ENCODE assay signal across 8 mouse cellular contexts in genomic region chr15:10715139-10715505, GRCm38 (mm10). TPM values are rescaled to one million over a fixed set of nuclear protein-coding genes. Genes with fewer than 3 reads are reported as not detected.
DNase-seq lines count a peak whose midpoint lies in the region; ATAC-seq lines count a peak whose summit lies in the region.

No protein-coding gene starts in this region.

- peak overlapping the region; percentile 83 for H3K4me2 ChIP-seq in hindbrain, embryonic 11.5 days (replicated peaks; ENCODE audit: low read depth, low read length)
- peak overlapping the region; percentile 63 for H3K4me2 ChIP-seq in limb, embryonic 15.5 days
- peak overlapping the region; percentile 95 for H3K4me2 ChIP-seq in midbrain, embryonic 13.5 days (replicated peaks)

- 0 out of 2 replicates have a peak, but pooled peaks cover 3% of the 10 kb centered on the region for H3K4me1 ChIP-seq in hindbrain, embryonic 11.5 days (replicated peaks; ENCODE audit: control insufficient read depth, insufficient read depth, low read length)
- H3K4me1 ChIP-seq in limb, embryonic 15.5 days, result peaks cover 25% of the 10 kb centered on the region
- H3K4me1 ChIP-seq in midbrain, embryonic 13.5 days (replicated peaks), result peaks cover 30% of the 10 kb centered on the region

- ATAC-seq in hindbrain, embryonic 11.5 days (ENCODE audit: low FRiP score), result peak; percentile 36
- peak; percentile 59 for ATAC-seq in limb, embryonic 15.5 days (ENCODE audit: insufficient number of reproducible peaks, low FRiP score, low TSS enrichment, low read depth)
- ATAC-seq in midbrain, embryonic 13.5 days, result peak; percentile 22; the same call in 1 of the 2 replicates

- under 1% methylated on average over 10 of the region's 10 CpGs for WGBS in hindbrain, embryonic 11.5 days
- WGBS in limb, embryonic 15.5 days, result 1% methylated on average over 10 of the region's 10 CpGs
- WGBS in midbrain, embryonic 13.5 days, result 2% methylated on average over 10 of the region's 10 CpGs

- peak overlapping the region; percentile 89 for H3K4me3 ChIP-seq in hindbrain, embryonic 11.5 days (ENCODE audit: low read depth, low read length)
- peak overlapping the region; percentile 81 for H3K4me3 ChIP-seq in limb, embryonic 15.5 days
- H3K4me3 ChIP-seq in midbrain, embryonic 13.5 days (replicated peaks), result peak overlapping the region; percentile 77

- H3K27ac ChIP-seq in hindbrain, embryonic 11.5 days (ENCODE audit: low read depth, low read length), result 0 out of 2 replicates have a peak overlapping the region, but pooled peaks have one; percentile 82
- H3K27ac ChIP-seq in limb, embryonic 15.5 days, result peak overlapping the region; percentile 95
- H3K27ac ChIP-seq in midbrain, embryonic 13.5 days, result peak overlapping the region; percentile 32; the same call in 1 of the 2 replicates

- H3K9ac ChIP-seq in hindbrain, embryonic 11.5 days (ENCODE audit: low read depth, low read length), result peak overlapping the region; percentile 87; the same call in 1 of the 2 replicates
- H3K9ac ChIP-seq in limb, embryonic 15.5 days, result peak overlapping the region; percentile 94
- H3K9ac ChIP-seq in midbrain, embryonic 13.5 days (replicated peaks), result no peak overlapping the region; the same call in 1 of the 2 replicates

- no peaks in the 10 kb centered on the region for H3K9me3 ChIP-seq in hindbrain, embryonic 11.5 days (ENCODE audit: control insufficient read depth, low read length)
- no peaks in the 10 kb centered on the region; the same call in 1 of the 2 replicates for H3K9me3 ChIP-seq in limb, embryonic 15.5 days
- H3K9me3 ChIP-seq in midbrain, embryonic 13.5 days, result no peaks in the 10 kb centered on the region; the same call in 1 of the 2 replicates

- peak; percentile 9 to 11 for DNase-seq in cerebellum, postnatal 14 days
- DNase-seq in cerebellum, adult 11-12 months, result no peak
- DNase-seq in embryo, embryonic 9.5 days (ENCODE audit: extremely low spot score), result peak; percentile 67
- DNase-seq in hindbrain, embryonic 11.5 days (ENCODE audit: low spot score), result peak; percentile 61
- DNase-seq in right cerebral cortex, postnatal 4 days, result no peak
- no peak for DNase-seq in layer of hippocampus, postnatal 36 days

- no peaks in the 10 kb centered on the region for H3K27me3 ChIP-seq in hindbrain, embryonic 11.5 days (ENCODE audit: control insufficient read depth, insufficient read depth, low read length)
- H3K27me3 ChIP-seq in limb, embryonic 15.5 days, result no peaks in the 10 kb centered on the region
- no peaks in the 10 kb centered on the region for H3K27me3 ChIP-seq in midbrain, embryonic 13.5 days

- H3K36me3 ChIP-seq in hindbrain, embryonic 11.5 days (ENCODE audit: control insufficient read depth, insufficient read depth, low read length), result no peaks in the 10 kb centered on the region
- H3K36me3 ChIP-seq in limb, embryonic 15.5 days, result no peaks in the 10 kb centered on the region
- no peaks in the 10 kb centered on the region for H3K36me3 ChIP-seq in midbrain, embryonic 13.5 days

RNA-seq across cellular contexts. Expression of gene Rai14, which starts 0.7 kb away (rescaled TPM):
- polyA plus RNA-seq in hindbrain, embryonic 11.5 days (2014; fragmentation: Nextera tagmentation; extraction: Ambion mirVana), result 86.0 and 93.4 TPM in 2 replicates
- polyA plus RNA-seq in limb, embryonic 15.5 days (2015; fragmentation: Nextera tagmentation; extraction: Ambion mirVana), result 48.2 and 56.9 TPM in 2 replicates
- 30.1 and 34.2 TPM in 2 replicates for polyA plus RNA-seq in midbrain, embryonic 13.5 days (2015; fragmentation: Nextera tagmentation; extraction: Ambion mirVana)
- 1 to 10 TPM; 4.8 to 5.6 TPM for total RNA-seq in layer of hippocampus, postnatal 36 days (2021)

Comparison
In these comparisons a context has a peak if more than half of its experiments do, and no peak if none do; other contexts are left out.
1. DNase-seq: peak in cerebellum, postnatal 14 days (2 of 2), embryo, embryonic 9.5 days (single experiment) and hindbrain, embryonic 11.5 days (single experiment); none in cerebellum, adult 11-12 months (single experiment), right cerebral cortex, postnatal 4 days (single experiment) and layer of hippocampus, postnatal 36 days (0 of 2).
2. H3K27ac ChIP-seq: peak in every context shown above with its lines; median percentile 95 in limb, embryonic 15.5 days; 82 in hindbrain, embryonic 11.5 days; 32 in midbrain, embryonic 13.5 days.
3. Peak in every context shown above with its lines, with median percentiles within 50 percentile points of each other: ATAC-seq, H3K4me2 ChIP-seq and H3K4me3 ChIP-seq.